Mouse (Mus musculus): Measurements from ENCODE around the gene Gal3st2b. TPM values are rescaled to one million over a fixed set of nuclear protein-coding genes. Genes with fewer than 3 reads are reported as not detected.
"Not testable (repeated sequence)": the region's sequence is repeated elsewhere in the genome, so short reads cannot be mapped to it uniquely, and the experiment has no call there.

Gal3st2b gene
- 0.10 TPM in 1 of 2 replicates, not detected in the other for polyA plus RNA-seq (2015; fragmentation: Nextera tagmentation; extraction: Ambion mirVana)

GRCm38 (mm10) chr1:93918011-93918410 lies at the start of gene Gal3st2b:
Gal3st2b (plus strand) TSS chr1:93918311.
- H3K27ac ChIP-seq; H3K36me3 ChIP-seq; ATAC-seq (ENCODE audit: borderline replicate concordance, extremely low read depth, low FRiP score, low TSS enrichment); H3K4me1 ChIP-seq; H3K4me3 ChIP-seq; H3K4me2 ChIP-seq; H3K27me3 ChIP-seq; H3K9me3 ChIP-seq; H3K9ac ChIP-seq: not testable (repeated sequence)
- 81% methylated on average over 2 of the region's 2 CpGs for WGBS

DNA sequence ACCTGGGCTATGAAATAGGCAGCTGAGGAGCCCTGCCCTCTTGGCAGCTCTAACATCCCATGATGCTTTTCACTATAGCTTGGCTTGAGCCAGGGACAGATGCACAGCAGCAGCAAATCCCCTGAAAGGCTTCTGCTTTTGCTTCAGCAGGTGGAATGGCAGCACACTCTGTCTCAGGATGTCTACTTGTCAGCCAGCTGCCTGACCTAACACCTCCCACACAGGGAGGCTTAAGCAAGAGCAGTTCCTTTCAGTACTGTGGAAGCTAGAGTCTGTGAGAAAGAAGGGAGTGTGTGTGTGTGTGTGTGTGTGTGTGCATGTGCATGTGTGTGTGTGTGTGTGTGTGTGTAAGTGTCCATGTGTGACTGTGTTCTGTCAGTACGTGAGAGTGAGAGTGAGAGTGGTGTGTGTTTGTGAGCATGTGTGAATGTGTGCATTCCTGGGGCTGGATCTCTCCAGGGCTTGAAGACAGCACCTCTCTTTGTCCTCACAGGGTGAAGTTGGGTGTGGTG lies 46.5 kb upstream of the Gal3st2b start:
- ATAC-seq (ENCODE audit: borderline replicate concordance, extremely low read depth, low FRiP score, low TSS enrichment); H3K27ac ChIP-seq; H3K36me3 ChIP-seq; H3K9me3 ChIP-seq; H3K9ac ChIP-seq; H3K4me3 ChIP-seq; H3K27me3 ChIP-seq; H3K4me2 ChIP-seq; H3K4me1 ChIP-seq: not testable (repeated sequence)
- WGBS, result 23% methylated on average over 1 of the region's 1 CpGs

DNA sequence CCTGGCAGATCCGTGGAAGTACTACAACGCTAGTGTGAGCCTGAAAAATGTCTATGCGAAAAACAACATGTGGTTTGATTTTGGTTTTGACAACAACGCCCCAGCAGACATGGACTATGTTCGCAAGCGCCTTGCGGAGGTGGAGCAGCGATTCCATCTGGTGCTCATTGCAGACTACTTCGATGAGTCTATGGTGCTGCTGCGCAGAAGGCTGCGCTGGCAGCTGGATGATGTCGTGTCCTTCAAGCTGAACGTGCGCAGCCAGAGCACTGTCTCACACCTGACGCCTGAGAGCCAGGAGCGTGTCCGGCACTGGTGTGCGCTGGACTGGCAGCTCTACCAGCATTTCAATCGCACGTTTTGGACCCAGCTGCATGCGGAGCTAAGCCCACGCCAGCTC lies 43.7 kb upstream of the Gal3st2b start:
- not testable (repeated sequence) for ATAC-seq (ENCODE audit: borderline replicate concordance, extremely low read depth, low FRiP score, low TSS enrichment); H3K27me3 ChIP-seq; H3K36me3 ChIP-seq; H3K9me3 ChIP-seq; H3K9ac ChIP-seq; H3K4me2 ChIP-seq; H3K4me1 ChIP-seq; H3K4me3 ChIP-seq; H3K27ac ChIP-seq
- 81% methylated on average over 13 of the region's 22 CpGs for WGBS

DNA sequence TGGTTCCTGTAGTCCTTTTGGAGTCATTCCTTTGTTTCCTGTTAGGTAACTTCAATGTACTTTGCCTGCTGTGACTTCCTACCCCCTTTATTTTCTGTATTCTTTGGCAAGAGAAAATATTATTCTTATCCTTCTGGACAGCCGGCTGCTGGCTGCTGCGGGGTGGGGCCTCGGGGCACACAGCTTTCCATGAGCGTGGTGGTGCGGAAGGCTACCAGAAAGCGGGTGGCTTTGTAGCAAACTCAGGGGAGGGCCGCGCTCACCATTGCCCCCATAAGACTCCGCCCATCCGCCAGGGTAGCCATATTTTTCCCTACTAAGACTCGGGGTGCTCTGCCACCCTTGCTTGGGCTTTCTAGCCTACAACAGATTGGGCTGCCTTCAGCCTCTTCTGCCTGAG lies 36.3 kb upstream of the Gal3st2b start:
- not testable (repeated sequence) for H3K4me3 ChIP-seq; H3K36me3 ChIP-seq; H3K9ac ChIP-seq; ATAC-seq (ENCODE audit: borderline replicate concordance, extremely low read depth, low FRiP score, low TSS enrichment); H3K9me3 ChIP-seq; H3K27me3 ChIP-seq; H3K4me1 ChIP-seq; H3K27ac ChIP-seq; H3K4me2 ChIP-seq
- WGBS, result no CpG with 5 or more reads among the region's 11 CpGs

DNA sequence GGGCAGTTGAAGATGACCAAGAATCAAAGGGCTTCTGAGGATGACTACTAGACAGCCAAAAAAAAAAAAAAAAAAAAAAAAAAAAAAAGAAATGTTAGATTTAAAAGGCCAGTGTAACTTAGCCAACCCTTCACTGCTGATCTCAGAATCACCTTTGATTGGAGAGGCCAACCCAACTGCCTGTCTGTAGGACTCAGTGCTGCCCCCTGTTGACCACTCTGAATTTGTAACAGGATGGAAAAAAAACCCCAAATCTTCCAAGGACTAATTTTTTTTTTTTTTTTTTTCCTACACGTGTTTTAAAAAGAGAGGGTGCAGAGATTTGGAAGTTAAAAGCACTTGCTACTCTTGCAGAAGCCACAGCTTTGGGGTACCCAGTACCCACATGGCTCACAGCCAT lies 27.2 kb upstream of the Gal3st2b start:
- not testable (repeated sequence) for H3K4me1 ChIP-seq; H3K9ac ChIP-seq; H3K27ac ChIP-seq; H3K4me2 ChIP-seq; H3K4me3 ChIP-seq; H3K36me3 ChIP-seq; H3K9me3 ChIP-seq; H3K27me3 ChIP-seq; ATAC-seq (ENCODE audit: borderline replicate concordance, extremely low read depth, low FRiP score, low TSS enrichment)
- 40% methylated on average over 1 of the region's 1 CpGs for WGBS

- not testable (repeated sequence) for H3K4me2 ChIP-seq; H3K9me3 ChIP-seq; H3K4me3 ChIP-seq; H3K27ac ChIP-seq; H3K27me3 ChIP-seq; ATAC-seq (ENCODE audit: borderline replicate concordance, extremely low read depth, low FRiP score, low TSS enrichment); H3K4me1 ChIP-seq; H3K9ac ChIP-seq; H3K36me3 ChIP-seq
- WGBS, result no CpG with 5 or more reads among the region's 1 CpGs
These were observed 20.7 kb upstream of the Gal3st2b start for GRCm38 (mm10) chr1:93897395-93897794.

- not testable (repeated sequence) for H3K9ac ChIP-seq; ATAC-seq (ENCODE audit: borderline replicate concordance, extremely low read depth, low FRiP score, low TSS enrichment); H3K4me1 ChIP-seq; H3K27me3 ChIP-seq; H3K4me2 ChIP-seq; H3K36me3 ChIP-seq; H3K9me3 ChIP-seq; H3K4me3 ChIP-seq; H3K27ac ChIP-seq
- 58% methylated on average over 5 of the region's 5 CpGs for WGBS
These were observed 16.8 kb upstream of the Gal3st2b start for GRCm38 (mm10) chr1:93901291-93901690.

DNA sequence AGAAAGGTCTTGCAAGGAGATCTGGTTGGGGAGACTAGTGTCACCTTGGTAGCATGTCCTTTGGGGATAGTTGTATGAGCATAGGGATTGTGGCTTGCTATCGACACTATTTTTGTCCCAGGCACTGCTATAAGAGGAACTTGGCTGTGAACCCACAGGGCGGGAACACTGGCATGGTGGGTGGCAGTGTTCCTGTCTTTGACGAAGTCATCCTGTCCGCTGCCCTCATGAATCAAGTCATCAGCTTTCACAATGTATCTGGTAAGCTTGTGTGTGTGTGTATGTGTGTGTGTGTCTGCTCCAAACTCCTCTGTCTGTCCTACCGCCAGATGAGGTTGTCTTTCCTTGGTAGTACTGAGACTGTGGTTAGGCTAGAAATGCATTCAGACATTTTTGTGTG lies 11.4 kb upstream of the Gal3st2b start:
- not testable (repeated sequence) for H3K9ac ChIP-seq; H3K36me3 ChIP-seq; H3K4me1 ChIP-seq; H3K4me2 ChIP-seq; H3K27ac ChIP-seq; ATAC-seq (ENCODE audit: borderline replicate concordance, extremely low read depth, low FRiP score, low TSS enrichment); H3K9me3 ChIP-seq; H3K27me3 ChIP-seq; H3K4me3 ChIP-seq
- WGBS, result 76% methylated on average over 2 of the region's 5 CpGs

- WGBS, result no CpG with 5 or more reads among the region's 11 CpGs
- not testable (repeated sequence) for H3K4me1 ChIP-seq; H3K27ac ChIP-seq; H3K4me2 ChIP-seq; H3K9ac ChIP-seq; ATAC-seq (ENCODE audit: borderline replicate concordance, extremely low read depth, low FRiP score, low TSS enrichment); H3K27me3 ChIP-seq; H3K4me3 ChIP-seq; H3K36me3 ChIP-seq; H3K9me3 ChIP-seq
These were observed 9.0 kb upstream of the Gal3st2b start for GRCm38 (mm10) chr1:93908977-93909586.

DNA sequence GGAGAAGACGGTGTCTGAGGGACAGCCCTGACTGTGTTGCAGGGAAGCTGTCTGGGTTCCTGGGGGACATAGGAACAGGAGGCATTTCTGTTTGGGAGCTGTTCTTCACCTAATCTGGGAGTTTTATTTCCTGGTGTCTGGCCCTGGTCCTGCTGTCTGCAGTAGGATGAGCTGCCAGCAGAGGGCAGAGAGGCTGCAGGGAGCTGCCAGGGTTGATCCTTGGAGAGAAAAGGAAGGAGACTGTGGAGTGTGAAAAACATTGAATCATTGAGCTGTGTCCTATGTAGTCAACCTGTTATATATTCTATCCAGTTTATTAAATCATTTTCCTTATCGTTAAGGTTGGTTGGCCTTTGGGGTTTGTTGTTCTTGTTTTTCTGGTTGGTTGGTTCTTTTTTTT lies 6.2 kb upstream of the Gal3st2b start:
- H3K27ac ChIP-seq, H3K9ac ChIP-seq, H3K36me3 ChIP-seq, H3K4me2 ChIP-seq, H3K9me3 ChIP-seq, H3K4me3 ChIP-seq, H3K4me1 ChIP-seq, H3K27me3 ChIP-seq: not testable (repeated sequence)
- ATAC-seq (ENCODE audit: borderline replicate concordance, extremely low read depth, low FRiP score, low TSS enrichment), result 0 out of 2 replicates have a peak, but pooled peaks have one; percentile 49
- WGBS, result no CpG with 5 or more reads among the region's 2 CpGs

DNA sequence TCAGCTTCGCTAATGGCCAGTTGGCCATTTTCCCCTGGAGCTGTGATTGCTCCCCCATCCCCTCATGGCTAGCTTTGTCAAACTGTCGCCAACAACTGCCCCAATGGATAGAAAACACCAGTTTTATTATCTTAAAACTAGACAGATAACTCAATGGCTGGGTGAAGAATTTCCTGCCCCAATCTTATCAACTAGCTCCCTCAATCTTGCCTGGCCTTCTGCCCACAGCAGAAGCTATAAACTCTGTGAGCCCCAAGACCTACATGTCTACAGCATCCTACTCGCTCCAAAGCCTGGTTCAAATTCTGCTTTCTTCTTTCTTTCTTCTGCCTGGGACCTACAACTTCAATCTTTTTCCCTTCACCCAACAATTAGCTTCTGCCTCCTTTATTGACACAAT lies 951 bp upstream of the Gal3st2b start:
- 74% methylated on average over 3 of the region's 3 CpGs for WGBS
- not testable (repeated sequence) for H3K27me3 ChIP-seq; ATAC-seq (ENCODE audit: borderline replicate concordance, extremely low read depth, low FRiP score, low TSS enrichment); H3K4me3 ChIP-seq; H3K4me2 ChIP-seq; H3K36me3 ChIP-seq; H3K4me1 ChIP-seq; H3K9me3 ChIP-seq; H3K27ac ChIP-seq; H3K9ac ChIP-seq

DNA sequence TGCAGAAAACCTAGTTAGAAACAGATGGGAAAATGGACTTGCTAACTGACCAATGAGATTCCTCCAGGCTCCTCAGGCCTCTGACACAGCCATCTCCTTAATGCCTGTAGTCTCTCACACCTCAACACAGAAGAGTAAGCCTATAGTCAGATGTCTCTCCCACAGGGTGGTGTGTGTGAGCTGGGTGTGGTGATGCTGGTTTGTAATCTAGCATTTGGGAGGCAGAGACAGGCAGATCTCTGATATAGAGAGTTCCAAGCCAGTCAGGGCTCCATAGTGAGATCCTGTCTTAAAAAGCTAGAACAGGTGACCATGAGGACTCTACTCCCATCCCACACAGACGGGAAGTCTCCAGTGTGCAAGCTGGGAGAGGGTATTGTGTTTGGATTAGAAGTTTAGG lies 664 bp downstream of the Gal3st2b start:
- H3K27me3 ChIP-seq; H3K4me2 ChIP-seq; H3K4me3 ChIP-seq; ATAC-seq (ENCODE audit: borderline replicate concordance, extremely low read depth, low FRiP score, low TSS enrichment); H3K4me1 ChIP-seq; H3K27ac ChIP-seq; H3K9ac ChIP-seq; H3K9me3 ChIP-seq; H3K36me3 ChIP-seq: not testable (repeated sequence)
- WGBS, result 50% methylated on average over 1 of the region's 1 CpGs

DNA sequence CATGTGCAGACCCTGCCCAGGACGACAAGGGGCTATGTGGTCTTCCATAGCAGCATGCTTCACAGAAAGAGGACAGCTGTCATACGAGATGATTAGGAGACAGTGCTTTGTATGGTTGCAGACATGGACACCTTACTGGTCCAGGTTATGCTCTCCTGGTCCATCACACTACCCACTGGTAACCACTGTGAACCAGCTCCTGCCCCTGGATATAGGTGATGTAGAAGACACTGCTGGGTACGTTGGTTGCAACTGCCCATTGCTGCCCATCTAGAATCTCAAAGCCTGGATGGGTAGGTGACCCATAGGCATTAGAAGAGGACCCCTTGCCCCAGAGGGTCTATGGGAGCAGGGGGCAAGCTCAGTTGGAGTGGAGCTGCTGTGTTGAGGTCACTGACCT lies 1.2 kb downstream of the Gal3st2b start:
- H3K36me3 ChIP-seq; H3K27me3 ChIP-seq; H3K4me1 ChIP-seq; H3K9me3 ChIP-seq; H3K27ac ChIP-seq; H3K4me2 ChIP-seq; H3K4me3 ChIP-seq; ATAC-seq (ENCODE audit: borderline replicate concordance, extremely low read depth, low FRiP score, low TSS enrichment); H3K9ac ChIP-seq: not testable (repeated sequence)
- WGBS, result 68% methylated on average over 3 of the region's 3 CpGs
